Mouse (Mus musculus) spleen, adult 2 months (tissue): ENCODE measurements around the gene Trpm4. TPM values are rescaled to one million over a fixed set of nuclear protein-coding genes. Genes with fewer than 3 reads are reported as not detected.

Experiments used
- DNase-seq, 2 experiments: peaks; one replicate each; pipeline versions ENCODE4 v3.0.0 to v3.0.0-alpha.2; 2012 to 2021; ENCODE audit warnings: low spot score in 2 of 2, low read depth in 1 of 2
- H3K27ac ChIP-seq: fragments of 200-500 bp; 2 replicates; pipeline ENCODE4 v1.5.1; 2012; ENCODE audit warnings: low read length, inconsistent platforms; ENCODE audit not compliant: insufficient read depth
- H3K27me3 ChIP-seq: fragments of 200-500 bp; 2 replicates; pipeline ENCODE4 v1.6.1; 2012; ENCODE audit warnings: mild to moderate bottlenecking, moderate library complexity, low read length, inconsistent platforms; ENCODE audit not compliant: control insufficient read depth, insufficient read depth
- H3K36me3 ChIP-seq: fragments of 200-500 bp; 2 replicates; pipeline ENCODE4 v1.6.1; 2012; ENCODE audit warnings: mild to moderate bottlenecking, low read length, inconsistent platforms; ENCODE audit not compliant: control insufficient read depth, insufficient read depth
- H3K4me1 ChIP-seq: fragments of 200-500 bp; 2 replicates; pipeline ENCODE4 v1.6.1; 2011; ENCODE audit warnings: inconsistent platforms; ENCODE audit not compliant: control insufficient read depth, insufficient read depth, insufficient read length
- H3K4me3 ChIP-seq: fragments of 200-500 bp; 2 replicates; pipeline ENCODE4 v1.5.1; 2011; ENCODE audit warnings: mild to moderate bottlenecking, inconsistent platforms; ENCODE audit not compliant: insufficient read depth, insufficient read length; ENCODE audit errors: extremely low read depth
- CTCF ChIP-seq: fragments of 200-500 bp; IDR thresholded peaks from 2 replicates; pipeline ENCODE4 v1.5.1; 2011; ENCODE audit warnings: mild to moderate bottlenecking, inconsistent platforms; ENCODE audit not compliant: insufficient read depth, insufficient read length, insufficient replicate concordance; ENCODE audit errors: extremely low read depth
- POLR2A ChIP-seq: fragments of 200-500 bp; IDR thresholded peaks from 2 replicates; pipeline ENCODE4 v1.6.1; 2011; ENCODE audit warnings: low read depth, low read length, inconsistent platforms
- WGBS: fragments of 180-500 bp; shearing (Covaris S2); methylation state at CpG from one replicate; pipeline ENCODE4 v1.1.7; 2018; 5-methylcytosine and 5-hydroxymethylcytosine counted together
- polyA plus RNA-seq: library from polyadenylated mRNA; depleted of rRNA; stranded (reverse); fragments of >200 nt; gene quantifications from 2 replicates; pipeline ENCODE4 v1.2.3, GENCODE M21; 2012

The Trpm4 gene
- polyA plus RNA-seq, 1 experiment, result 7.9 TPM

- no peak for DNase-seq
- Histone ChIP-seq H3K36me3 (no peaks in the 10 kb centered on the region), H3K4me1 (no peaks in the 10 kb centered on the region), H3K27me3 (no peaks in the 10 kb centered on the region), H3K27ac (no peak overlapping the region), H3K4me3 (no peak overlapping the region)
- WGBS, result 86% methylated on average over 8 of the region's 8 CpGs
- no peak for TF ChIP-seq POLR2A
- TF ChIP-seq CTCF, result no peak
These were observed 31.0 kb downstream of the Trpm4 start for GRCm38 (mm10) chr7:45302626-45303025.

- no peak; the same call in 1 of the 2 replicates for TF ChIP-seq CTCF
- TF ChIP-seq POLR2A, result no peak
- Histone ChIP-seq H3K27ac (no peak overlapping the region), H3K4me1 (no peaks in the 10 kb centered on the region), H3K27me3 (no peaks in the 10 kb centered on the region), H3K36me3 (no peaks in the 10 kb centered on the region), H3K4me3 (no peak overlapping the region)
- WGBS, result 21% methylated on average over 6 of the region's 6 CpGs
- DNase-seq, result peak in 1 of 2 experiments; percentile 30
These were observed 33.3 kb downstream of the Trpm4 start for GRCm38 (mm10) chr7:45300270-45300669.

- H3K36me3 ChIP-seq, result no peaks in the 10 kb centered on the region
- no peaks in the 10 kb centered on the region for H3K27me3 ChIP-seq
- H3K4me1 ChIP-seq, result no peaks in the 10 kb centered on the region
- H3K4me3 ChIP-seq, result no peak overlapping the region
- H3K27ac ChIP-seq, result no peak overlapping the region
- TF ChIP-seq POLR2A (no peak), CTCF (peak; percentile 73; the same call in 1 of the 2 replicates)
- peak; percentile 68 to 69 for DNase-seq
- WGBS, result 5% methylated on average over 5 of the region's 5 CpGs
These were observed 33.8 kb downstream of the Trpm4 start for GRCm38 (mm10) chr7:45299752-45300151.

- H3K4me1 ChIP-seq, result no peaks in the 10 kb centered on the region
- WGBS, result 74% methylated on average over 3 of the region's 3 CpGs
- no peak overlapping the region for H3K27ac ChIP-seq
- no peaks in the 10 kb centered on the region for H3K36me3 ChIP-seq
- DNase-seq, result no peak
- no peak overlapping the region for H3K4me3 ChIP-seq
- H3K27me3 ChIP-seq, result no peaks in the 10 kb centered on the region
- TF ChIP-seq POLR2A (no peak), CTCF (no peak)
These were observed 36.0 kb downstream of the Trpm4 start for GRCm38 (mm10) chr7:45297563-45297962.

GRCm38 (mm10) chr7:45296626-45297025, 37.0 kb downstream of the Trpm4 start:
- Histone ChIP-seq H3K36me3 (no peaks in the 10 kb centered on the region), H3K4me1 (no peaks in the 10 kb centered on the region), H3K27me3 (no peaks in the 10 kb centered on the region), H3K27ac (no peak overlapping the region), H3K4me3 (no peak overlapping the region)
- 88% methylated on average over 1 of the region's 1 CpGs for WGBS
- DNase-seq, result no peak
- TF ChIP-seq CTCF (no peak), POLR2A (no peak)

- no peaks in the 10 kb centered on the region for H3K27me3 ChIP-seq
- no peaks in the 10 kb centered on the region for H3K36me3 ChIP-seq
- 89% methylated on average over 13 of the region's 13 CpGs for WGBS
- H3K27ac ChIP-seq, result no peak overlapping the region
- H3K4me3 ChIP-seq, result no peak overlapping the region
- TF ChIP-seq CTCF (no peak), POLR2A (no peak)
- DNase-seq, result no peak
- no peaks in the 10 kb centered on the region for H3K4me1 ChIP-seq
These were observed 47.1 kb downstream of the Trpm4 start for GRCm38 (mm10) chr7:45286486-45286885.

- H3K27me3 ChIP-seq, result no peaks in the 10 kb centered on the region
- peaks cover 8% of the 10 kb centered on the region for H3K4me1 ChIP-seq
- H3K36me3 ChIP-seq, result no peaks in the 10 kb centered on the region
- DNase-seq, result peak; percentile 52 to 82
- peak within 1 kb of the TSS; percentile 39; the same call in 1 of the 2 replicates for H3K27ac ChIP-seq
- peak within 1 kb of the TSS; percentile 62; the same call in 1 of the 2 replicates for H3K4me3 ChIP-seq
- 5% methylated on average over 44 of the region's 44 CpGs for WGBS
- TF ChIP-seq CTCF, result peak; percentile 89
- TF ChIP-seq POLR2A, result no peak
These were observed 56.3 kb downstream of the Trpm4 start, which contains the start of gene Slc6a21 for GRCm38 (mm10) chr7:45277136-45277760. TSS of gene Slc6a21 (plus strand) at chr7:45277513.
